Mouse (Mus musculus) heart, embryonic 14.5 days (tissue): ENCODE measurements around the gene Ppp1r9a. TPM values are rescaled to one million over a fixed set of nuclear protein-coding genes. Genes with fewer than 3 reads are reported as not detected.
A peak's percentile ranks its signal among the peaks of the same experiment; 100 is the strongest.

ENCODE experiments used
- ATAC-seq: fragments of 200-750 bp; cut with Nextera tagmentation; 2 replicates; pipeline ENCODE4 v1.8.0; 2017; ENCODE audit warnings: low read depth, moderate TSS enrichment; ENCODE audit not compliant: insufficient number of reproducible peaks, insufficient read depth, low FRiP score
- H3K27ac ChIP-seq, 2 experiments: fragments of 200-500 bp in 1 of 2; fragments of 300-500 bp in 1 of 2; sonication (generic) in 1 of 2; replicated peaks in 1 of 2; 2 replicates each; pipeline ENCODE4 v1.5.1; 2012 to 2014; ENCODE audit warnings: low read depth in 2 of 2, low read length in 2 of 2, control low read depth in 1 of 2, mild to moderate bottlenecking in 1 of 2, mixed read lengths in 1 of 2; ENCODE audit not compliant: control insufficient read depth in 1 of 2, insufficient read depth in 1 of 2
- H3K27me3 ChIP-seq: fragments of 300-500 bp; sonication (generic); 2 replicates; pipeline ENCODE4 v1.6.1; 2014; ENCODE audit warnings: mild to moderate bottlenecking, low read length, control low read depth; ENCODE audit not compliant: control insufficient read depth, insufficient read depth
- H3K36me3 ChIP-seq: fragments of 300-500 bp; sonication (generic); 2 replicates; pipeline ENCODE4 v1.6.1; 2014; ENCODE audit warnings: mild to moderate bottlenecking, control low read depth, low read length, mixed read lengths; ENCODE audit not compliant: control insufficient read depth, insufficient read depth
- H3K4me1 ChIP-seq, 2 experiments: fragments of 200-500 bp in 1 of 2; fragments of 300-500 bp in 1 of 2; sonication (generic) in 1 of 2; 2 replicates each; pipeline ENCODE4 v1.6.1; 2012 to 2014; ENCODE audit warnings: low read length in 2 of 2, control low read depth in 1 of 2, mixed read lengths in 1 of 2; ENCODE audit not compliant: control insufficient read depth in 2 of 2, insufficient read depth in 2 of 2
- H3K4me2 ChIP-seq: fragments of 300-500 bp; sonication (generic); 2 replicates; pipeline ENCODE4 v1.6.1; 2014; ENCODE audit warnings: mild to moderate bottlenecking, low read length
- H3K4me3 ChIP-seq, 2 experiments: fragments of 200-500 bp in 1 of 2; fragments of 300-500 bp in 1 of 2; sonication (generic) in 1 of 2; 2 replicates each; pipeline ENCODE4 v1.5.1; 2012 to 2014; ENCODE audit warnings: low read length in 2 of 2, mild to moderate bottlenecking in 2 of 2, control low read depth in 1 of 2, low read depth in 1 of 2, moderate library complexity in 1 of 2; ENCODE audit not compliant: control insufficient read depth in 1 of 2, insufficient read depth in 1 of 2
- H3K9ac ChIP-seq: fragments of 300-500 bp; sonication (generic); 2 replicates; pipeline ENCODE4 v1.6.1; 2014; ENCODE audit warnings: mild to moderate bottlenecking, low read length
- H3K9me3 ChIP-seq: fragments of 300-500 bp; sonication (generic); 2 replicates; pipeline ENCODE4 v1.6.1; 2016; ENCODE audit warnings: low read length, control low read depth; ENCODE audit not compliant: control insufficient read depth
- WGBS: fragments of 180-500 bp; shearing (Covaris S2); extraction: QIAGEN DNeasy Blood & Tissue Kit; methylation state at CpG from one replicate; pipeline ENCODE4 v1.1.7; 2014; 5-methylcytosine and 5-hydroxymethylcytosine counted together
- polyA plus RNA-seq: library from polyadenylated mRNA; unstranded; fragments of >200 nt; fragmentation: Nextera tagmentation; extraction: Ambion mirVana; gene quantifications from 2 replicates; pipeline ENCODE4 v1.2.1, GENCODE M21; 2014

The Ppp1r9a gene
- polyA plus RNA-seq, 1 experiment from 2014 or later = 25.5 TPM

DNA sequence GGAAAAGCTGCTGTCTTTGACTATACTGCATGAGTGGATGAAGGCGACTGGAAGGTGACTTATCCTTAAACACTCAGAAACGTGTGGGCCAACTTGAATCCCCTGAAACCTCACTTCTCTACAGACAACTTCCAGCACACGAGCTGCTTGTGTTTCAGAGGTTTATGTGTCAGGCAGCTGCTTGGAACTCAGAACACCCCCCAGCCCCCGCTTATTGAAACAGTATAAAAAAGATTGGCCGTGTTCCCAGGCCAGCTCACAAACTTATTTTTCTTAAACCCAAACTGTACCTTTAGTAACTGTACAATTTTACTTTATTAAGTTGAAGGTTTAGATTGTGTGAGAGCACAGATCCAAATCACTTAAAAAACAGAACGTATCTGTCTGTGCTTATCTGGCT is 53.9 kb downstream of the Ppp1r9a start:
- Histone ChIP-seq H3K4me2 (no peak overlapping the region), H3K27ac (no peak overlapping the region)

DNA sequence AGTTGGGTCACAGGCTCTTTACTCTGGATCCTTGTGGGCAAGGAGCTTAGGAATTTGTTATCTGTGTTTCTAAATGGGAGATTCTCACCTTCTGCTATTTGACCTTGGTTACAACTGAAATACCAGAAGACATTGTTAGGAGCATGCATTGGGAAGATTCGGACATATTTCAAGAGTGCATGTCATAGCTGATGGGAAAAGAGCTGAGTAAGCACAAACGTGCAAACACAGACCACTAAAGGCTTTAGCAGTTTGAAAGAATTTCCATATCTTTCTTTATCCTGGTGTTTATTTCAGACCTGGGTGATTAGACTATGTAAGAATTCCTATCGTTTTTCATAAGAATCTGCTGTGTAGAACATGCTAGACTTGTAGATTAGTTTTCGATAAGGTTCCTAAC is 59.5 kb downstream of the Ppp1r9a start:
- no peaks in the 10 kb centered on the region for H3K27me3 ChIP-seq
- no peak overlapping the region for H3K4me3 ChIP-seq
- peaks cover 8 to 23% of the 10 kb centered on the region in 2 experiments for H3K4me1 ChIP-seq
- H3K9me3 ChIP-seq = no peaks in the 10 kb centered on the region
- H3K27ac ChIP-seq = no peak overlapping the region
- H3K4me2 ChIP-seq = no peak overlapping the region
- no peak for ATAC-seq
- WGBS = 40% methylated on average over 4 of the region's 4 CpGs
- H3K36me3 ChIP-seq = no peaks in the 10 kb centered on the region
- H3K9ac ChIP-seq = no peak overlapping the region

More for the DNA sequence above, 53.9 kb downstream of the Ppp1r9a start:
- Histone ChIP-seq H3K27me3 (no peaks in the 10 kb centered on the region), H3K4me3 (no peak overlapping the region), H3K36me3 (no peaks in the 10 kb centered on the region), H3K4me1 (peaks cover 7 to 19% of the 10 kb centered on the region in 2 experiments; a peak in 3 of 4 replicates), H3K9me3 (no peaks in the 10 kb centered on the region; the same call in 1 of the 2 replicates), H3K9ac (no peak overlapping the region)
- ATAC-seq = no peak
- 42% methylated on average over 6 of the region's 6 CpGs for WGBS

DNA sequence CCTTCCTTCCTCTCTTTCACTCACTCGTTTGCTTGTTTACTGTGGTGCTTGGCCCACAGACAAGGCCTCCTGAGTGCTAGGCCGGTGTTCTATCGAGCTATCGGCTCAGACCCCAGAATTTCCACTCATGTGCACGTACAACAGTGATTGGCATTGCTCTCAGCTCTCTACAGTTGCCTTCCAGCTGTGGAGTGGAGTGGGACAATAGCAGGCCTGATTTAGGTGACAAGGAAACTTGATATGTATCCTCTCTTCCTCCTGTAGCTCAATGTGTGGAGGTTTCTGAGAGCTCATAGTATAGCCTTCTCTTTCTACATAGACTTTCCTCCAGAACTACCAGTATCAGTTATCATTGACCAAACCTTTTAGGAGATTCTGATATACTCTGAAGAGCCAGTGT is 60.3 kb downstream of the Ppp1r9a start:
- 63% methylated on average over 5 of the region's 5 CpGs for WGBS
- Histone ChIP-seq H3K27me3 (no peaks in the 10 kb centered on the region), H3K4me2 (no peak overlapping the region), H3K9me3 (no peaks in the 10 kb centered on the region), H3K27ac (no peak overlapping the region), H3K9ac (no peak overlapping the region), H3K36me3 (no peaks in the 10 kb centered on the region), H3K4me3 (no peak overlapping the region), H3K4me1 (peaks cover 6 to 20% of the 10 kb centered on the region in 2 experiments)
- ATAC-seq = no peak

DNA sequence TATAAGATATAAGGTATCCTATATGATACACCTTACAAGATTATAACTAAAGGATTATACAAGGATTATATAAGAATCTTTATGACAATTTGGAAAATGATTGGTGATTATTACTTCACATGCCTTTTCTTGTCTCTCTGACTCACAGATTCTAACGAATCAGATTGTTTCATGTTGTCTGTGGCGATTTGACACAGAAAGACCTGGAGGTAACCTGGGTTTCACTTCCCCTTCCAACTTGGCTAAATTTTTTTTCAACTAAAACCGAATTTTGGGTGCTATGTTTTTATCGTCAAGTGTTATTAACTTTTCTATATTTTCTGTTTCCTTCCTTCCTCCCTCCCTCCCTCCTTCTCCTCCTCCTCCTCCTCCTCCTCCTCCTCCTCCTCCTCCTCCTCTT is 64.5 kb downstream of the Ppp1r9a start:
- no peaks in the 10 kb centered on the region for H3K27me3 ChIP-seq
- H3K27ac ChIP-seq = no peak overlapping the region
- 85% methylated on average over 4 of the region's 4 CpGs for WGBS
- H3K9ac ChIP-seq = no peak overlapping the region
- no peaks in the 10 kb centered on the region for H3K36me3 ChIP-seq
- H3K4me1 ChIP-seq = peaks cover 8 to 18% of the 10 kb centered on the region in 2 experiments; a peak in 3 of 4 replicates
- H3K4me3 ChIP-seq = no peak overlapping the region
- no peaks in the 10 kb centered on the region for H3K9me3 ChIP-seq
- H3K4me2 ChIP-seq = no peak overlapping the region
- ATAC-seq = no peak

DNA sequence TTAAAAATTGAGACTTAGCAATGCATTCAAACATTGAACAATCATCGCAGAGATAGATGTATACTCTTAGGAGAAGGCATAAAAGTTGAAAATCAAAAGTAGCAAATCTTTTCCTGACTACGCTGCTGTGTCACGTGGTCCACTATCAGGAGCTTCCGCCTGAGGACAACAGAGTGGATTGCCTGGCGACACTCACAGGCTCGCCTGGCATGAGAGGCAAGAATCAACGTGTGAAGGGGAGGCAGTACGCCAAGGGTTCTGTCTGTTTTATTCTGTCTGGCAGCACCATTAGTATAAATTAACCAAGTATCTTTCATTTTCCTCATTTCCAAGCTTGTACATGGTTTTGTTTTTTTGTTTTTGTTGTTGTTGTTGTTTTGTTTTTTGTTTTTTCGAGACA is 68.5 kb downstream of the Ppp1r9a start:
- Histone ChIP-seq H3K27me3 (no peaks in the 10 kb centered on the region), H3K9me3 (no peaks in the 10 kb centered on the region), H3K4me3 (peak overlapping the region in 1 of 2 experiments; percentile 16; a peak in 1 of 4 replicates), H3K27ac (no peak overlapping the region), H3K4me2 (peak overlapping the region; percentile 48), H3K9ac (0 out of 2 replicates have a peak overlapping the region, but pooled peaks have one; percentile 16), H3K36me3 (no peaks in the 10 kb centered on the region), H3K4me1 (peaks cover 3 to 10% of the 10 kb centered on the region in 2 experiments; a peak in 2 of 4 replicates)
- ATAC-seq = no peak
- 43% methylated on average over 9 of the region's 9 CpGs for WGBS

DNA sequence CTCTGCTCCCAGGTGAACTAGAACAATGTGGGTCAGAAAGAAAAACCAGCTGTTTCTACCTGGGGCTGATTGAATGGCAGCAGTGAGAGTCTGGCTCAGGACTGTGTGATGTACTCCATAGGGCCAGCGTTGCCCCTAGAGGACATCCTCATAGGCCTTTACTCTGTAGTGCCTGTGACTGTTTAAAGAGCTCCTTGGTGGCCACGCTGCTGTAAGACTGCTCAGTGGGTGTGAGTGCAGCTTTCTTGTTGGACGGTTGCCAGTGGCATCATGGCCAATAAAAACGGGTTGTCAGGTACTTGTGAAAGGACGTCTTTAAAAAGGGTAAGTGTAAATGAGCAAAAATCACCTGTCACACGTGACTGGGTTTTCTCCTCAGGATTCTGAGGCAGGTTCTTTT is 70.1 kb downstream of the Ppp1r9a start:
- Histone ChIP-seq H3K27me3 (no peaks in the 10 kb centered on the region), H3K9ac (no peak overlapping the region), H3K27ac (no peak overlapping the region), H3K36me3 (no peaks in the 10 kb centered on the region), H3K4me2 (no peak overlapping the region), H3K4me1 (peaks cover 3 to 10% of the 10 kb centered on the region in 2 experiments; a peak in 2 of 4 replicates), H3K4me3 (no peak overlapping the region), H3K9me3 (no peaks in the 10 kb centered on the region)
- no peak for ATAC-seq
- 42% methylated on average over 6 of the region's 6 CpGs for WGBS

DNA sequence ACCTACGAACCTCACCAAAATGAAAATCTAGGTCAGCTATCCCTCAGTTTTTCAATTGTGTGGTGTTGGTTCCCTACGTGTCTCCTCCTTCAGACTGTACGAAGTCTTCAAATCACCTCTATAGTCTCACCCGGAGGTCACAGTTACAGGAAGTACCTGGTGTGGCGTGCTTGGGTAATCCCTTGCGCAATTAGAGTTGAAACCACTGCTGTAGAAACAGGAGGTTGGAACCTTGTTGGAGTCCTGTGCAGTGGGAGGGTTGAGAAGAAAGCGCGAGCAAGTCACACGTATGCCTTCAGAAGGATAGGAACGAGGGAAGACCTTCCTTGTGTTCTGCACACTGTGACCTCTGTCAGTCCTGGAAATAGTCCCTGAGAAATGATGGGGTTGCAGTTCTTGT is 70.6 kb downstream of the Ppp1r9a start:
- no peak for ATAC-seq
- 87% methylated on average over 10 of the region's 10 CpGs for WGBS
- no peaks in the 10 kb centered on the region for H3K9me3 ChIP-seq
- H3K27me3 ChIP-seq = no peaks in the 10 kb centered on the region
- H3K4me3 ChIP-seq = no peak overlapping the region
- H3K4me1 ChIP-seq = peaks cover 3 to 10% of the 10 kb centered on the region in 2 experiments; a peak in 2 of 4 replicates
- no peak overlapping the region for H3K4me2 ChIP-seq
- no peak overlapping the region for H3K9ac ChIP-seq
- no peaks in the 10 kb centered on the region for H3K36me3 ChIP-seq
- H3K27ac ChIP-seq = no peak overlapping the region

DNA sequence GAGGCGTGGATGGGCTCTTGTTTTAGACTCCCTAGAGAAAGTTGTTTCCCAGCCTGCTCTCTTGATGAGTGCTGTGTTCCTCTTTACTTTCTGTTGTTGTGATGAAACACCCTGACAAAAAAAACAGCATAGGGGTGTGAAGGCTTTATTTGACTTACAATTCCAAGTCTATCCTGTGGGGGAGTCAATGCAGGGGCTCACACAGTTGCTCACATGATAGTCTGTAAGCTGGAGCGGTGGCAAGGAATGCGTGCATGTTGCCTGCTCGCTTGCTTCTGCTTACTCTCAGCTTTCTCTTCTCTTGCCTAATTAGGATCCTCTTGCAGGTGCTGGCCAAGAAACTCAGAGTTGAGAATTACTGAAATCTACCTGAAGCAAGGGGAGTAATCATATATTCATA is 74.8 kb downstream of the Ppp1r9a start:
- ATAC-seq = no peak

More for the DNA sequence above, 74.8 kb downstream of the Ppp1r9a start:
- Histone ChIP-seq H3K36me3 (no peaks in the 10 kb centered on the region), H3K4me1 (no peaks in the 10 kb centered on the region; a peak in 1 of 4 replicates), H3K9me3 (no peaks in the 10 kb centered on the region), H3K9ac (no peak overlapping the region), H3K27ac (no peak overlapping the region), H3K4me3 (no peak overlapping the region), H3K27me3 (no peaks in the 10 kb centered on the region), H3K4me2 (no peak overlapping the region)
- WGBS = 81% methylated on average over 4 of the region's 4 CpGs
